Mouse (Mus musculus) embryonic fibroblast, embryonic 13.5 days (primary cell): ENCODE data around the gene Tbx15. TPM values are rescaled to one million over a fixed set of nuclear protein-coding genes. Genes with fewer than 3 reads are reported as not detected.

Source experiments
- H3K27ac ChIP-seq: 2 replicates; pipeline ENCODE4 v1.5.1; 2012; ENCODE audit warnings: low read length, control low read depth, inconsistent platforms; ENCODE audit not compliant: insufficient read depth
- H3K4me1 ChIP-seq: 2 replicates; pipeline ENCODE4 v1.6.1; 2011; ENCODE audit warnings: low read length; ENCODE audit not compliant: control insufficient read depth, insufficient read depth
- H3K4me3 ChIP-seq: 2 replicates; pipeline ENCODE4 v1.5.1; 2011; ENCODE audit warnings: mild to moderate bottlenecking, control low read depth, low read length; ENCODE audit not compliant: insufficient read depth
- CTCF ChIP-seq: IDR thresholded peaks from 2 replicates; pipeline ENCODE4 v1.5.1; 2011; ENCODE audit warnings: mild to moderate bottlenecking, control low read depth, low read length, moderate library complexity, borderline replicate concordance; ENCODE audit not compliant: insufficient read depth
- POLR2A ChIP-seq: IDR thresholded peaks from 2 replicates; pipeline ENCODE4 v1.6.1; 2011; ENCODE audit warnings: low read depth, mild to moderate bottlenecking, control low read depth, low read length, moderate library complexity
- polyA plus RNA-seq: library from polyadenylated mRNA; stranded (reverse); fragments of >200 nt; gene quantifications from 2 replicates; pipeline ENCODE4 v1.2.4, GENCODE M21; 2011; ENCODE audit warnings: low read depth; ENCODE audit not compliant: missing spikeins, insufficient read length

Tbx15 gene
- polyA plus RNA-seq = 57.3 and 86.3 TPM in 2 replicates

DNA sequence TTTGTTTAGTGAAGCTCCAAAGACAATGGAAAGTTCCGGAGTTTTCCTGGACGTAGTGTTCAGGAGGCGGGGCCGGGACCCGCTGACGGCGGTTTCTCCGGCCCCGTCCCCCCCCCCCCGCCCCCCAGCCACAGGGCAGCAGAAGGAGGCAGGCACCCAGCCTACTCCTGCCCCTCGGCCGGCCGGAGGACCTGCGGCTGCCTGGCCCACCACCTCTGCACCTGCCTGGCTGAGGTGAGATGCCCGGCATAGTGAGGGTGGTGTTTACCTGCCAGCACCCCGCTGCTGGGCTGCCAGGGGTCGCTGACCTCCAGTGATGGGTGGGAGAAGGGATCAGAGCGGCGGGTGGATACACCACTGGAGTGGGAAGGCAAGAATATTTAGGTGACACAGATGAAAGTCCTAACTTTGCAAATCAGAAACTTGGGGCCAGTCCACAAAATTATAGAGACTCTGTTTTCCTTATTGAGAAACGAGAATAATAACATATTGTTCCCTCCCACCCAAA lies at the start of gene Tbx15:
Tbx15 (plus strand) TSS at position 169 of the 508 bp plus-strand sequence.
- 0 out of 2 replicates have a peak, but pooled peaks have one; percentile 12 for TF ChIP-seq POLR2A
- TF ChIP-seq CTCF = no peak
- Histone ChIP-seq H3K4me1 (no peaks in the 10 kb centered on the region), H3K4me3 (peak within 1 kb of the TSS; percentile 48), H3K27ac (peak within 1 kb of the TSS; percentile 19)

GRCm38 (mm10) chr3:99193576-99193975 lies 46.6 kb upstream of the Tbx15 start:
- Histone ChIP-seq H3K4me3 (no peak overlapping the region), H3K4me1 (peaks cover 3% of the 10 kb centered on the region; the same call in 1 of the 2 replicates), H3K27ac (no peak overlapping the region)

DNA sequence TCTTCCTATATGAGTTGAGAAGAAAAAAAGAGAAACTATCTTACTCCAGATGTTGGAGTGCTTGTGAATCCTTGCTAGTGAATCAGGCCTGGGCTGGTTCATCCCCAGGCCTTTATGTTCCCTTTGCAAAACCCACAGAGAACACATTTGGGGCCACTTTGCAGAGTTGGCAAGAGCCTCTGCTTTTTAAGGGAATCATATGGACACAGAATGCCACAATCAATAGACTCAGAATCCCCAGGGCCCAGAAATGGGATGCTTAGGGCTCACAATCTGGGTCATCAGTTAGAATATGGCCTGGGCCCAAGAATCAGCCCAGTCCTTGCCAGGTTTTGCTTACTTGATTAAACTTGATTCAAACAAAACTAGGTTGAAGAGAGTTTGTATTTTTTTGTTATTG lies 36.9 kb upstream of the Tbx15 start:
- TF ChIP-seq CTCF (no peak), POLR2A (no peak)
- H3K4me1 ChIP-seq = peaks cover 2% of the 10 kb centered on the region; the same call in 1 of the 2 replicates
- H3K4me3 ChIP-seq = no peak overlapping the region
- H3K27ac ChIP-seq = no peak overlapping the region

More at GRCm38 (mm10) chr3:99193576-99193975, 46.6 kb upstream of the Tbx15 start:
- TF ChIP-seq CTCF (no peak), POLR2A (no peak)

DNA sequence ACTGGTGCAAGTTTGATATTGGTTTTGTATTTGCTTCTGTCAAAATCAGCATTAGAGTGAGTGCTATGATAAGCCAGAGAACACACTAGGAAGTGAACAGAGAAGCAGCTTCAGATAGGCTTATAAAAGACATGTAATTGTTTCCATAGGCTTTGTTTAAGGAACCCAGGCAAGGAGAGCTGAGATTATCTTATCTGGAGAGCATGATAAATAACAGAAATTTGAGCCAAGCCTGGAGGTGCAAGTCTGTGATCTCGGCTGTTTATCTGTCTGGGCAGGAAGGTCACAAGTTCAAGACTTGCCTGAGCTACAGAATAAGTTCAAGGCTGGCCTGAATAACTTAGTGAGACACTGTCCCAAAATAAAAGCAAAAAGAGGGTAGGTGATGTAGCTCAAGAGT lies 31.8 kb upstream of the Tbx15 start:
- no peak overlapping the region for H3K4me3 ChIP-seq
- TF ChIP-seq POLR2A (no peak), CTCF (no peak)
- no peak overlapping the region for H3K27ac ChIP-seq
- H3K4me1 ChIP-seq = peaks cover 4% of the 10 kb centered on the region; the same call in 1 of the 2 replicates

- no peak overlapping the region for H3K4me3 ChIP-seq
- H3K27ac ChIP-seq = no peak overlapping the region
- TF ChIP-seq CTCF (no peak), POLR2A (no peak)
- peaks cover 4% of the 10 kb centered on the region; the same call in 1 of the 2 replicates for H3K4me1 ChIP-seq
These were observed 29.0 kb upstream of the Tbx15 start for GRCm38 (mm10) chr3:99211105-99211698.

GRCm38 (mm10) chr3:99227807-99228206 lies 12.4 kb upstream of the Tbx15 start:
- Histone ChIP-seq H3K4me3 (no peak overlapping the region), H3K4me1 (no peaks in the 10 kb centered on the region), H3K27ac (no peak overlapping the region)
- no peak for TF ChIP-seq CTCF
- TF ChIP-seq POLR2A = no peak

GRCm38 (mm10) chr3:99233393-99234318 lies 6.5 kb upstream of the Tbx15 start:
- Histone ChIP-seq H3K27ac (peak overlapping the region; percentile 84), H3K4me1 (no peaks in the 10 kb centered on the region; the same call in 1 of the 2 replicates), H3K4me3 (peak overlapping the region; percentile 30)
- TF ChIP-seq POLR2A (no peak), CTCF (no peak)

GRCm38 (mm10) chr3:99234319-99234869 lies 5.8 kb upstream of the Tbx15 start:
- TF ChIP-seq CTCF = no peak
- no peak for TF ChIP-seq POLR2A
- Histone ChIP-seq H3K27ac (peak overlapping the region; percentile 84; the same call in 1 of the 2 replicates), H3K4me3 (peak overlapping the region; percentile 3; the same call in 1 of the 2 replicates), H3K4me1 (no peaks in the 10 kb centered on the region; the same call in 1 of the 2 replicates)

DNA sequence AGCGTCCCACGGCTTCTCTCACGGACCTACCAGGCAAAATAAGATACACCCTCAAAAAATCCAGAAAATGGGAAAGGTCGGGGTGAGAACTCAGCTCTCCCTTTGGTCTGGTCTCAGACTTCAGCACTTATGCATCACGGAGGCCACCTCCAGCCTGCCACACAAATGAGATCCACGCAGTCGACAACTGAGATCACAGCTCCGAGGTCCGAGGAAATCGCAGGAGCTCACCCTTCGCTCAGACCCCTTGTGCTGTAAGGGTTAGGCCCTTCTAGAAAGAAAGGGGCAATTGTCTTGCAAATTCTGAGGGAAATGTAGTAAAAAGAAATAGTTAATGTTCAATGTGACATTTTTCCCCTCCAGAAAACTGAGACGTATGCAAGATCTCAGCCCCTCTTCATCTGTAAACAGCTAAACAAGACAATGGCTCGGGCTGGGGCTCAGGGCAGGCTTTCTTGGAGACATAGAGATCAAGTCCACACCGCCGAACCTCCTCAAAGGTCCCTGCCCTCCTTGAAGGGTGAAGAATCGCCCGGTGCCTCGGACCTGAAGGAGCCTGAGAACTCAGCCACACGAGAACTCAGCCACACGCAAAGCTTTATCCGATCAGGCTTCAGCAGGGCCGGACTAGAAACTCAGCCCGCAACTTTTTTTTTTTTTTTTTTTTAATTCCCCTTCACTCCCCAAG lies 4.9 kb upstream of the Tbx15 start:
- H3K27ac ChIP-seq = 0 out of 2 replicates have a peak overlapping the region, but pooled peaks have one; percentile 0
- no peak overlapping the region for H3K4me3 ChIP-seq
- TF ChIP-seq CTCF = no peak
- no peaks in the 10 kb centered on the region; the same call in 1 of the 2 replicates for H3K4me1 ChIP-seq
